Mouse (Mus musculus): Measurements from ENCODE around the gene Gm8453.
"Not testable (repeated sequence)": the region's sequence is repeated elsewhere in the genome, so short reads cannot be mapped to it uniquely, and the experiment has no call there.

The Gm8453 gene

GRCm38 (mm10) chr7:22229384-22229783 lies at the start of gene Gm8453:
TSS of gene Gm8453 (minus strand) at chr7:22229484.
- DNase-seq = not testable (repeated sequence)

GRCm38 (mm10) chr7:22201164-22201563 lies 28.1 kb downstream of the Gm8453 start, which contains the start of gene Gm8653:
TSS of gene Gm8653 (minus strand) at chr7:22201264.
- DNase-seq = not testable (repeated sequence)

GRCm38 (mm10) chr7:22189077-22189476 lies 40.2 kb downstream of the Gm8453 start, which contains the start of gene Vmn1r143:
TSS of gene Vmn1r143 (plus strand) at chr7:22189377.
- not testable (repeated sequence) for DNase-seq

Measured in layer of hippocampus, adult 9-11 months (tissue).